7 mouse cellular contexts compared by ENCODE assay signal in the genomic region with DNA sequence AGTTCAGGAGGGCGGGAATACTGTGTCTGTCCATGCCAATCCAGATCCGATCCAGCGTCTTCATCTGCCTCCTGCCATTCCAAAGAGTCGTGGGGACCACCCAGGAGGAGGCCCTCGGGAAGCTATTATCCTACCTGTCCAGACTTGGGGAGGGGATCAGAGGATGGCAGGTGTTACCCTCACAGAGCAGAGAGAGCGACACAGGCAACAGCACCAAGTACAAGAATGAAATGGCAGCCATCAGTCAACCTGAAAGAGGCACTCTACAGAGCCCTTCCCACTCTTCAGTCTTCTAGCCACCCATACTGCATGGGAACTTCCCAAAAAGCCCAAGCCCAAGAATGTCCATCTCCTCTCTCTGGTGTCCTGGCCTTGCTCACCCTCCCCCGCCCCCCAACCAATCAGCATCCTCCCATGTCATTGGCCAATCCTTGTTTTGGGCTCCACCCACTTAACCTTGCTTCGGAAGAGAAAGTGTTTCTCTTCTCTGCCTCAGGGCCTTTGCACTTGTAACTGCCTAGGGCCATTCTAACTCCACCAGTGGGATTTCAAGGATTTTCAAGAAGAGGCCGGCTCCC. TPM values are rescaled to one million over a fixed set of nuclear protein-coding genes. Genes with fewer than 3 reads are reported as not detected.
DNase-seq lines count a peak whose midpoint lies in the region; ATAC-seq and TF ChIP-seq lines count a peak whose summit lies in the region.

No protein-coding gene starts in this region.

- H3K79me2 ChIP-seq in CH12.LX (replicated peaks; ENCODE audit: control insufficient read depth, extremely low read depth, insufficient read depth, poor library complexity, severe bottlenecking), result peaks cover 26% of the 10 kb centered on the region

- in situ Hi-C loops in CH12.LX (cut with MboI; ENCODE audit: low pct_ligation_motif_present, low pct_unique_long_range_greater_than_20kb, low sequenced_read_pairs), result no loop called here

- H3K9me3 ChIP-seq in CH12.LX (replicated peaks; ENCODE audit: low read length), result peaks cover 3% of the 10 kb centered on the region
- no peaks in the 10 kb centered on the region for H3K9me3 ChIP-seq in forebrain, embryonic 15.5 days
- no peaks in the 10 kb centered on the region for H3K9me3 ChIP-seq in liver, postnatal 0 days (ENCODE audit: low read length)

- no peak for TF ChIP-seq RAD21 in CH12.LX (IDR thresholded peaks at IDR 0.05; ENCODE audit: low read depth, low read length)

- WGBS in forebrain, embryonic 15.5 days, result 17% methylated on average over 9 of the region's 9 CpGs
- 11% methylated on average over 9 of the region's 9 CpGs for WGBS in liver, postnatal 0 days (ENCODE audit: insufficient replicate concordance)

- DNase-seq in 416B (ENCODE audit: low read depth), result peak; percentile 85
- peak; percentile 88 for DNase-seq in CH12.LX (ENCODE audit: extremely low read depth)
- DNase-seq in liver, postnatal 0 days, result peak; percentile 65
- DNase-seq in thymus, adult 18-20 months, result no peak
- DNase-seq in embryo, embryonic 9.5 days (ENCODE audit: extremely low spot score), result no peak
- no peak for DNase-seq in right cerebral cortex, postnatal 36 days (ENCODE audit: low spot score in 2 of 2)

- H3K27me3 ChIP-seq in CH12.LX (replicated peaks), result no peaks in the 10 kb centered on the region
- peaks cover 26% of the 10 kb centered on the region for H3K27me3 ChIP-seq in forebrain, embryonic 15.5 days
- H3K27me3 ChIP-seq in liver, postnatal 0 days (ENCODE audit: insufficient read depth, low read length), result no peaks in the 10 kb centered on the region

- H3K27ac ChIP-seq in CH12.LX (ENCODE audit: insufficient read depth, low read depth), result peak overlapping the region; percentile 76
- no peak overlapping the region for H3K27ac ChIP-seq in forebrain, embryonic 15.5 days (replicated peaks)
- H3K27ac ChIP-seq in liver, postnatal 0 days (ENCODE audit: low read depth), result peak overlapping the region; percentile 90

- peak overlapping the region; percentile 40; the same call in 1 of the 2 replicates for H3K9ac ChIP-seq in CH12.LX (ENCODE audit: insufficient read depth, low read depth)
- H3K9ac ChIP-seq in forebrain, embryonic 15.5 days (replicated peaks), result peak overlapping the region; percentile 53
- peak overlapping the region; percentile 79 for H3K9ac ChIP-seq in liver, postnatal 0 days (replicated peaks)

- no peak for TF ChIP-seq CTCF in CH12.LX (conservative IDR thresholded peaks at IDR 0.05 in 1 of 2, IDR thresholded peaks at IDR 0.05 in 1 of 2; ENCODE audit: low read depth in 2 of 2, low read length in 2 of 2)
- TF ChIP-seq CTCF in liver, postnatal 0 days (IDR thresholded peaks at IDR 0.05; ENCODE audit: low read depth), result no peak

- peak overlapping the region; percentile 63 for H3K4me2 ChIP-seq in CH12.LX (ENCODE audit: insufficient read depth, low read depth, poor library complexity, severe bottlenecking)
- H3K4me2 ChIP-seq in forebrain, embryonic 15.5 days (replicated peaks), result peak overlapping the region; percentile 97
- peak overlapping the region; percentile 89 for H3K4me2 ChIP-seq in liver, postnatal 0 days (ENCODE audit: low read depth, low read length)

- peaks cover 0 to 18% of the 10 kb centered on the region in 2 experiments for H3K36me3 ChIP-seq in CH12.LX (replicated peaks in 1 of 2; ENCODE audit: control insufficient read depth in 1 of 2, insufficient read depth in 1 of 2, low read length in 1 of 2)
- no peaks in the 10 kb centered on the region for H3K36me3 ChIP-seq in forebrain, embryonic 15.5 days
- H3K36me3 ChIP-seq in liver, postnatal 0 days (replicated peaks; ENCODE audit: insufficient read depth, low read length), result no peaks in the 10 kb centered on the region

- dilution Hi-C loops in CH12.LX (cut with MboI; ENCODE audit: extremely low pct_ligation_motif_present, extremely low pct_unique_long_range_greater_than_20kb, low sequenced_read_pairs), result no loop called here

- no peak; the same call in 1 of the 2 replicates for ATAC-seq in forebrain, embryonic 15.5 days (replicated peaks)
- peak; percentile 40 for ATAC-seq in liver, postnatal 0 days

- peak overlapping the region; percentile 49 to 69 (median 56) for H3K4me3 ChIP-seq in CH12.LX (replicated peaks in 1 of 3; ENCODE audit: low read depth in 2 of 3, low read length in 2 of 3, poor library complexity in 1 of 3)
- peak overlapping the region; percentile 64 for H3K4me3 ChIP-seq in forebrain, embryonic 15.5 days
- H3K4me3 ChIP-seq in liver, postnatal 0 days (ENCODE audit: low read depth, low read length), result peak overlapping the region; percentile 82

- peaks cover 38 to 85% of the 10 kb centered on the region in 2 experiments for H3K4me1 ChIP-seq in CH12.LX (ENCODE audit: control insufficient read depth in 1 of 2, insufficient read depth in 2 of 2)
- H3K4me1 ChIP-seq in forebrain, embryonic 15.5 days, result peaks cover 18% of the 10 kb centered on the region
- H3K4me1 ChIP-seq in liver, postnatal 0 days (ENCODE audit: insufficient read depth), result peaks cover 63% of the 10 kb centered on the region

- TF ChIP-seq EP300 in CH12.LX (IDR thresholded peaks at IDR 0.05; ENCODE audit: low read length), result no peak
- TF ChIP-seq EP300 in liver, postnatal 0 days (IDR thresholded peaks at IDR 0.05; ENCODE audit: low read depth), result no peak

- no peak; the same call in 1 of the 2 replicates for TF ChIP-seq POLR2A in CH12.LX (IDR thresholded peaks at IDR 0.05; ENCODE audit: low read depth, low read length)

TF ChIP-seq in CH12.LX, 34 proteins besides CTCF, POLR2A, EP300 and RAD21:
- TF ChIP-seq CHD1 (IDR thresholded peaks at IDR 0.05; ENCODE audit: low read depth, low read length) (no peak), ZNF384 (IDR thresholded peaks at IDR 0.05; ENCODE audit: low read depth, low read length) (no peak), E2F4 (IDR thresholded peaks at IDR 0.05; ENCODE audit: insufficient replicate concordance, low read depth, low read length) (0 out of 2 replicates have a peak, but pooled peaks have one; percentile 2), TCF12 (IDR thresholded peaks at IDR 0.05; ENCODE audit: low read depth, low read length) (peak; percentile 25; the same call in 1 of the 2 replicates)
TF ChIP-seq in CH12.LX: peak in this region for 2.

RNA-seq across cellular contexts. Expression of a gene that starts 0.7 kb away (rescaled TPM):
- total RNA-seq in CH12.LX (2012; rRNA removed) (16.6 and 18.7 TPM in 2 replicates), CH12.LX (2014; rRNA removed) (5.3 and 5.5 TPM in 2 replicates)
- 7.3 and 7.5 TPM in 2 replicates for polyA plus RNA-seq in CH12.LX (2012; ENCODE audit: insufficient read length, low read depth)
- polyA plus RNA-seq in forebrain, embryonic 15.5 days (2015; fragmentation: Nextera tagmentation; extraction: Ambion mirVana), result 0.11 TPM in 1 of 2 replicates, not detected in the other
- polyA plus RNA-seq in liver, postnatal 0 days (2015; fragmentation: Nextera tagmentation; extraction: Ambion mirVana), result 1.3 and 2.3 TPM in 2 replicates

RNA-seq across cellular contexts. Expression of a gene that starts 22.2 kb away (rescaled TPM):
- total RNA-seq in CH12.LX (2012; rRNA removed) (38.5 and 51.6 TPM in 2 replicates), CH12.LX (2014; rRNA removed) (72.8 and 79.5 TPM in 2 replicates)
- polyA plus RNA-seq in CH12.LX (2012; ENCODE audit: insufficient read length, low read depth), result 112 and 123 TPM in 2 replicates
- 145 and 149 TPM in 2 replicates for polyA plus RNA-seq in forebrain, embryonic 15.5 days (2015; fragmentation: Nextera tagmentation; extraction: Ambion mirVana)
- 349 and 355 TPM in 2 replicates for polyA plus RNA-seq in liver, postnatal 0 days (2015; fragmentation: Nextera tagmentation; extraction: Ambion mirVana)

Comparison
In these comparisons a context has a peak if more than half of its experiments do, and no peak if none do; other contexts are left out.
1. DNase-seq: peak in 416B (single experiment), CH12.LX (single experiment) and liver, postnatal 0 days (single experiment); none in thymus, adult 18-20 months (0 of 2), embryo, embryonic 9.5 days (single experiment) and right cerebral cortex, postnatal 36 days (0 of 2).
2. Peak in every context shown above with its lines, with median percentiles within 50 percentile points of each other: H3K4me2 ChIP-seq, H3K4me3 ChIP-seq and H3K9ac ChIP-seq.